Mouse (Mus musculus) hindbrain, embryonic 10.5 days (tissue): ENCODE measurements around the gene Slc22a14. TPM values are rescaled to one million over a fixed set of nuclear protein-coding genes. Genes with fewer than 3 reads are reported as not detected.

Experiments
- DNase-seq: peaks from one replicate; pipeline ENCODE4 v3.0.0-alpha.2; 2017; ENCODE audit warnings: low spot score
- H3K27ac ChIP-seq: fragments of 300-500 bp; sonication (generic); 2 replicates; pipeline ENCODE4 v1.5.1; 2016; ENCODE audit warnings: mild to moderate bottlenecking, moderate library complexity
- H3K27me3 ChIP-seq: fragments of 300-500 bp; sonication (generic); 2 replicates; pipeline ENCODE4 v1.6.1; 2016; ENCODE audit warnings: mild to moderate bottlenecking; ENCODE audit not compliant: poor library complexity, insufficient read depth, severe bottlenecking
- H3K36me3 ChIP-seq: fragments of 300-500 bp; sonication (generic); 2 replicates; pipeline ENCODE4 v1.6.1; 2016; ENCODE audit warnings: mild to moderate bottlenecking, moderate library complexity
- H3K4me1 ChIP-seq: fragments of 300-500 bp; sonication (generic); replicated peaks from 2 replicates; pipeline ENCODE4 v1.6.1; 2016; ENCODE audit warnings: mild to moderate bottlenecking
- H3K4me3 ChIP-seq: fragments of 300-500 bp; sonication (generic); 2 replicates; pipeline ENCODE4 v1.5.1; 2016; ENCODE audit warnings: mild to moderate bottlenecking, moderate library complexity
- H3K9me3 ChIP-seq: fragments of 300-500 bp; sonication (generic); 2 replicates; pipeline ENCODE4 v1.6.1; 2016; ENCODE audit warnings: mild to moderate bottlenecking, moderate library complexity
- WGBS: fragments of 180-500 bp; shearing (Covaris S2); methylation state at CpG from one replicate; pipeline ENCODE4 v1.1.7; 2016; 5-methylcytosine and 5-hydroxymethylcytosine counted together
- polyA plus RNA-seq: library from polyadenylated mRNA; unstranded; fragments of >200 nt; fragmentation: Nextera tagmentation; extraction: Ambion mirVana; gene quantifications from 2 replicates; pipeline ENCODE4 v1.2.1, GENCODE M21; 2016

Gene Slc22a14
- polyA plus RNA-seq, 1 experiment from 2014 or later, result 0.10 TPM

DNA sequence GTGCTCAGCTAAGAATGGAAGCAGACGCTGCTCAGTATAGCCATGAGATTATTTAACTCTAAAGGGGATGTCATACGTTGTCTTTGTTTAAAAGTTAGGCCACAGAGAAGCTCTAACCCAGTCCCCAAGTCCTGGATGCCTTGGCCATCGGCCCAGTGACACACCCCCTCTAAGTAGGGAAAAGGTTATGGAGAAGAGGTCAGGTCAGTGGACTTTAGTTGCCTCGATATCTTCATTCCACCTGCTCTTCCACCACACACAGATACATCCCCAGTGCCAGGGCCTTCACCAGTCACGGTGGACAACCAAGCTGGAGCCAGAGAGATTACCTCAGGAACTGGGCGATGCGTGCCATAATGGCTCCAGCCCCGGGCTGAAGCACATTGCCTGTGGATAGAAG lies 209.9 kb downstream of the Slc22a14 start:
- Histone ChIP-seq H3K9me3 (no peaks in the 10 kb centered on the region), H3K27me3 (peaks cover 32% of the 10 kb centered on the region), H3K4me1 (peaks cover 11% of the 10 kb centered on the region; the same call in 1 of the 2 replicates), H3K27ac (no peak overlapping the region), H3K36me3 (no peaks in the 10 kb centered on the region), H3K4me3 (no peak overlapping the region)
- 84% methylated on average over 8 of the region's 8 CpGs for WGBS
- no peak for DNase-seq

DNA sequence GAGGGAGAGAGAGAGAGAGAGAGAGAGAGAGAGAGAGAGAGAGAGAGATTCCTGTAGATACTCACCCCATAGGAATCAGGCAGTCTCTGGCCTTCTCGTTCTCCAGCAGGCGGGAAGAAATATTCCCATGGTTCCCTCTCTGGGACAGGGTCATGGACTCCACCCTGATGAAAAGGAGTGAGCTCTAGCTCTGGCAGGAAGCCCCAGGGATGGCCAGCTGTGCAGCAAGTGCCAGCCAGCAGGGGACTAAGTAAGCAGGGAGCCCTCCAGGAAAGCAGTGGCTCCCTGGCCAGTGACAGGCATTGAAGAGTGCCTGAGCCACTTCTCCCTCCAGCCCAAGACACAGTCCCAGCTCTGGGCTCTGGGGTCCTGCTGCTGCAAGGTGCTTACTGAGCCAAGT lies 213.6 kb downstream of the Slc22a14 start:
- Histone ChIP-seq H3K27me3 (peaks cover 20% of the 10 kb centered on the region), H3K4me1 (peaks cover 11% of the 10 kb centered on the region; the same call in 1 of the 2 replicates), H3K4me3 (no peak overlapping the region), H3K9me3 (no peaks in the 10 kb centered on the region), H3K27ac (no peak overlapping the region), H3K36me3 (no peaks in the 10 kb centered on the region)
- 35% methylated on average over 2 of the region's 2 CpGs for WGBS
- DNase-seq, result no peak

GRCm38 (mm10) chr9:119149601-119150000 lies 215.8 kb downstream of the Slc22a14 start:
- WGBS, result 22% methylated on average over 5 of the region's 5 CpGs
- peaks cover 14% of the 10 kb centered on the region for H3K4me1 ChIP-seq
- peak; percentile 65 for DNase-seq

GRCm38 (mm10) chr9:119146098-119146770 lies 219.1 kb downstream of the Slc22a14 start:
- Histone ChIP-seq H3K27me3 (no peaks in the 10 kb centered on the region), H3K27ac (no peak overlapping the region), H3K4me3 (no peak overlapping the region), H3K9me3 (no peaks in the 10 kb centered on the region), H3K4me1 (peaks cover 16% of the 10 kb centered on the region), H3K36me3 (no peaks in the 10 kb centered on the region)
- 80% methylated on average over 13 of the region's 13 CpGs for WGBS
- DNase-seq, result no peak

More at GRCm38 (mm10) chr9:119149601-119150000, 215.8 kb downstream of the Slc22a14 start:
- H3K4me3 ChIP-seq, result no peak overlapping the region
- no peaks in the 10 kb centered on the region for H3K27me3 ChIP-seq
- H3K9me3 ChIP-seq, result no peaks in the 10 kb centered on the region
- H3K36me3 ChIP-seq, result no peaks in the 10 kb centered on the region
- no peak overlapping the region for H3K27ac ChIP-seq

DNA sequence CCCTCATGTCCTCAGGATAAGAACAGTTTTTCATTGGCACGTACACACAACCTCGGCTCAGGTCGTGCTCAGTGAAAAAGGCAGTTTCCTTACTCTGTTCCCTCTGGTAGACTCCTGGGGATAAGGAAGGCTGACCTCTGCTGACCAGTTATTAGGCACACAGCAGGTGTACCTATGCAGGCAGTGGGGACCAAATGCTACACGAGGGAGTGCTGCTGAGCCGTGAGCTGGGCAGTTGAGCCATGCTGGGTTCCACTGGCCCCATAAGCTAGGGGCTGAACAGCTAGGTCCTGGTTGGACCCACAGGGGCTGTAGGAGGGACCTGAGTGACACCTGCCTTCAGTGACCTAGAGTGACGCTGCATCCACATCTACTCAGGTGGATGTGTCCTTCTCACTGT lies 219.7 kb downstream of the Slc22a14 start:
- 66% methylated on average over 6 of the region's 6 CpGs for WGBS
- Histone ChIP-seq H3K27ac (no peak overlapping the region), H3K36me3 (no peaks in the 10 kb centered on the region), H3K4me3 (no peak overlapping the region), H3K4me1 (peaks cover 16% of the 10 kb centered on the region), H3K27me3 (no peaks in the 10 kb centered on the region), H3K9me3 (no peaks in the 10 kb centered on the region)
- no peak for DNase-seq

- Histone ChIP-seq H3K27ac (no peak overlapping the region), H3K4me1 (peaks cover 13% of the 10 kb centered on the region), H3K4me3 (no peak overlapping the region), H3K9me3 (no peaks in the 10 kb centered on the region), H3K27me3 (no peaks in the 10 kb centered on the region), H3K36me3 (no peaks in the 10 kb centered on the region)
- 44% methylated on average over 10 of the region's 10 CpGs for WGBS
- DNase-seq, result no peak
Observed at GRCm38 (mm10) chr9:119145137-119145536, 220.2 kb downstream of the Slc22a14 start.

- Histone ChIP-seq H3K9me3 (no peaks in the 10 kb centered on the region), H3K36me3 (no peaks in the 10 kb centered on the region), H3K27me3 (no peaks in the 10 kb centered on the region), H3K27ac (no peak overlapping the region), H3K4me1 (peaks cover 13% of the 10 kb centered on the region), H3K4me3 (no peak overlapping the region)
- no peak for DNase-seq
- 85% methylated on average over 8 of the region's 8 CpGs for WGBS
Observed at GRCm38 (mm10) chr9:119144696-119145095, 220.7 kb downstream of the Slc22a14 start.

- Histone ChIP-seq H3K4me1 (peaks cover 13% of the 10 kb centered on the region), H3K27ac (no peak overlapping the region), H3K9me3 (no peaks in the 10 kb centered on the region), H3K27me3 (no peaks in the 10 kb centered on the region), H3K4me3 (no peak overlapping the region), H3K36me3 (no peaks in the 10 kb centered on the region)
- WGBS, result 74% methylated on average over 9 of the region's 9 CpGs
- DNase-seq, result no peak
Observed at GRCm38 (mm10) chr9:119143372-119143771, 222.0 kb downstream of the Slc22a14 start.

DNA sequence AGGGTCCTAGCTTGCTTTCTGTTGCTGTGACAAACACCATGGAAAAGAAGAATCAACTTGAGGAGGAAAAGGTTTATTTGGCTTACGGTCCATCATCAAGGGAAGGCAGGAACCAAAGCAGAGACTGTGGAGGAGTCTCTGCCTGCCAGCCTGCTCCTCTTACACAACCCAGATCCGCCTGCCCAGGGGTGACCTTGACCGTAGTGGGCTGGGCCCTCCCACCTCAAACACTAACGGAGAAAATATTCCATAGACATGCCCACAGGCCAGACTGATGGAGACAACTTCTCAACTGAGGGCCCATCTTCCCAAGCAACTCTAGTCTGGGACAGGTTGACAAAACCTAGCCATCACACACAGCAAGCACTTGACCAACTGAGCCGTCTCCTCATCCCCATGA lies 223.3 kb downstream of the Slc22a14 start:
- no peak for DNase-seq
- Histone ChIP-seq H3K4me3 (no peak overlapping the region), H3K9me3 (no peaks in the 10 kb centered on the region), H3K27me3 (no peaks in the 10 kb centered on the region), H3K27ac (no peak overlapping the region), H3K36me3 (no peaks in the 10 kb centered on the region), H3K4me1 (peaks cover 13% of the 10 kb centered on the region)
- WGBS, result 87% methylated on average over 5 of the region's 5 CpGs

GRCm38 (mm10) chr9:119138836-119139235 lies 226.5 kb downstream of the Slc22a14 start:
- H3K36me3 ChIP-seq, result no peaks in the 10 kb centered on the region
- no peaks in the 10 kb centered on the region for H3K27me3 ChIP-seq
- H3K4me1 ChIP-seq, result no peaks in the 10 kb centered on the region
- H3K4me3 ChIP-seq, result no peak overlapping the region
- 78% methylated on average over 2 of the region's 2 CpGs for WGBS
- no peak for DNase-seq
- H3K27ac ChIP-seq, result no peak overlapping the region
- no peaks in the 10 kb centered on the region for H3K9me3 ChIP-seq

DNA sequence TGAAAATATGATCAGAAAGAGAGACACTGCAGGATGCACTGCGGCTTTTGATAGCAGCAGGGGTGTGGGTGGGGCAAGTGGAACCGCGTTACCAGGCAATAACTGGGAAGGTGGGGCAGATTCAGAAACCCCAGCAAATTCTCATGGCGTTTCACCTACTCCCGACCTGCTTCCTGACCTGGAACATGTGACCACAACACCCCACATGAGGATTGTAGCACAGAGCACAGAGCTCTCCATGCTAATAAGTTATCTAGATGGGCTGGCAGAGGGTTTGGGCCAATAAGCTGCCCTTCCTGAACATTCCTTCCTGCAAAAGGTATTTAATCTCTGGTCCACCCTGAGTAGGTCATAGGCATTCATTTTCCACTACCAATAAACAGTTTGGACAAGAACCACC lies 234.7 kb downstream of the Slc22a14 start:
- H3K27me3 ChIP-seq, result no peaks in the 10 kb centered on the region
- H3K36me3 ChIP-seq, result no peaks in the 10 kb centered on the region
- peaks cover 15% of the 10 kb centered on the region for H3K4me1 ChIP-seq
- DNase-seq, result no peak
- no peak overlapping the region for H3K27ac ChIP-seq
- no peak overlapping the region for H3K4me3 ChIP-seq
- 67% methylated on average over 5 of the region's 5 CpGs for WGBS
- no peaks in the 10 kb centered on the region for H3K9me3 ChIP-seq

- Histone ChIP-seq H3K4me3 (no peak overlapping the region), H3K27ac (0 out of 2 replicates have a peak overlapping the region, but pooled peaks have one; percentile 8), H3K36me3 (no peaks in the 10 kb centered on the region), H3K9me3 (no peaks in the 10 kb centered on the region), H3K27me3 (no peaks in the 10 kb centered on the region), H3K4me1 (peaks cover 20% of the 10 kb centered on the region)
- WGBS, result 82% methylated on average over 12 of the region's 12 CpGs
- DNase-seq, result no peak
Observed at GRCm38 (mm10) chr9:119128436-119129181, 236.7 kb downstream of the Slc22a14 start.

DNA sequence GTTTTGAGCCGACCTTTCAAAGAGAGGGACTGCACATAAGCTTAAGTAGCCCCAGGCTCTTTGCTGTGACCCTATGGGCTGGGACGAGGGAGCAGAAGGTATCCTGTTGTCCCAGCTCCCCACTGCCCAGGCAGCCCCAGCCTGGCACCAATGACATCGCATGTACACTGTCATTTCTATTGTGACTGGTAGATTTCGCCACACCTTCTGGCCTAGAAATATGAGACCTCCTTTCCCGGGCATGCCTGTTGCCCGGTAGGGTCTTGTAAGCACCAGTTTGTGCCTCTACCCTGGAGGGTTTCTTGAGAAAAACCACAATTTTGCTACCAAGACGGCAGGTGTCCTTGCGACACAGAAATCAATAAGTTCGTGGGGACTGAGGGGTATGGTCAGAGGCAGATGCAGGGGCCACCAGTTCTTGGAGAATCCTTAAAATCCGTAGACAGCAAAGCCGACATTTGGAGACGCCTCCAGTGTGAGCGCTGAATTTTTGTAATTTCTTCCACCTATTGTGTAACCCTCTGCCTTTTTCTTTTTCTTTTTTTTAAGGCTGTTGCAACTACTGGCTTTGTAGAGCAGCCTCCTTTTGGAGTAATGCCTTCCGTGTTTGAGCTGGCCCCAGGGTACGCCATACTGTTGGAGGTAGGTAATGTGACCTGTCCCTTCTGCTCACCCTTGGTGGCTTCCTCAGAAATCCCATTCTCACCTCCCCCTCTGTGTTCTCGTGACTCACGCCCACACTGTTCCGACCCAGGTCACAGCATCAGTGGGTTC lies 242.6 kb downstream of the Slc22a14 start:
- no peaks in the 10 kb centered on the region for H3K9me3 ChIP-seq
- 0 out of 2 replicates have a peak overlapping the region, but pooled peaks have one; percentile 10 for H3K27ac ChIP-seq
- no peaks in the 10 kb centered on the region for H3K27me3 ChIP-seq
- no peaks in the 10 kb centered on the region for H3K36me3 ChIP-seq
- no peak for DNase-seq
- H3K4me1 ChIP-seq, result peaks cover 40% of the 10 kb centered on the region
- 83% methylated on average over 18 of the region's 18 CpGs for WGBS
- H3K4me3 ChIP-seq, result no peak overlapping the region
